Mouse (Mus musculus) CD8-positive naive resting alpha-beta T cell, adult 2 months (primary cell): ENCODE data around the gene Zfp655.
A peak's percentile ranks its signal among the peaks of the same experiment; 100 is the strongest.
"Not testable (repeated sequence)": the region's sequence is repeated elsewhere in the genome, so short reads cannot be mapped to it uniquely, and the experiment has no call there.

Experiments used
- DNase-seq, 2 experiments: peaks; one replicate each; pipeline ENCODE4 v3.0.0; 2022; ENCODE audit warnings: low read depth in 2 of 2, low spot score in 2 of 2

Zfp655 gene

GRCm38 (mm10) chr5:145231367-145231871, at the start of gene Zfp655:
Gene Zfp655, plus strand, starts transcription at chr5:145231715.
- DNase-seq = peak; percentile 97 to 98

- DNase-seq = no peak
Observed at GRCm38 (mm10) chr5:145185244-145185643, 46.3 kb upstream of the Zfp655 start.

GRCm38 (mm10) chr5:145189416-145189815, 42.1 kb upstream of the Zfp655 start:
- DNase-seq = no peak

- DNase-seq = no peak
Observed at GRCm38 (mm10) chr5:145190373-145190772, 41.1 kb upstream of the Zfp655 start.

- peak; percentile 65 to 72 for DNase-seq
Observed at GRCm38 (mm10) chr5:145190875-145191798, 40.4 kb upstream of the Zfp655 start.

- no peak for DNase-seq
Observed at GRCm38 (mm10) chr5:145191962-145192361, 39.6 kb upstream of the Zfp655 start, which contains the start of gene Atp5j2. Gene Atp5j2, minus strand, starts transcription at chr5:145192062.

- no peak for DNase-seq
Observed at GRCm38 (mm10) chr5:145200387-145200786, 31.1 kb upstream of the Zfp655 start.

GRCm38 (mm10) chr5:145201321-145201991, 30.1 kb upstream of the Zfp655 start, which contains the start of gene Zkscan14:
Gene Zkscan14, minus strand, starts transcription at chr5:145201868.
- peak; percentile 67 to 79 for DNase-seq

GRCm38 (mm10) chr5:145202446-145202845, 29.1 kb upstream of the Zfp655 start:
- DNase-seq = no peak

GRCm38 (mm10) chr5:145203936-145204691, 27.4 kb upstream of the Zfp655 start, which contains the start of gene Zkscan5:
Gene Zkscan5, plus strand, starts transcription at chr5:145204562.
- DNase-seq = peak; percentile 94 to 96

GRCm38 (mm10) chr5:145205041-145205440, 26.5 kb upstream of the Zfp655 start:
- DNase-seq = no peak

GRCm38 (mm10) chr5:145207385-145207784, 24.1 kb upstream of the Zfp655 start:
- no peak for DNase-seq

- no peak for DNase-seq
Observed at GRCm38 (mm10) chr5:145207954-145208353, 23.6 kb upstream of the Zfp655 start.

GRCm38 (mm10) chr5:145208391-145208790, 23.1 kb upstream of the Zfp655 start:
- not testable (repeated sequence) for DNase-seq

- no peak for DNase-seq
Observed at GRCm38 (mm10) chr5:145211340-145211739, 20.2 kb upstream of the Zfp655 start.

GRCm38 (mm10) chr5:145212216-145212615, 19.3 kb upstream of the Zfp655 start:
- no peak for DNase-seq

- DNase-seq = no peak
Observed at GRCm38 (mm10) chr5:145213505-145213904, 18.0 kb upstream of the Zfp655 start.

- no peak for DNase-seq
Observed at GRCm38 (mm10) chr5:145214679-145215078, 16.8 kb upstream of the Zfp655 start.

- no peak for DNase-seq
Observed at GRCm38 (mm10) chr5:145217746-145218145, 13.8 kb upstream of the Zfp655 start.

- DNase-seq = no peak
Observed at GRCm38 (mm10) chr5:145218206-145218605, 13.3 kb upstream of the Zfp655 start.

GRCm38 (mm10) chr5:145218671-145219070, 12.8 kb upstream of the Zfp655 start:
- DNase-seq = no peak
